Mouse (Mus musculus): ENCODE data around the gene Met. TPM values are rescaled to one million over a fixed set of nuclear protein-coding genes. Genes with fewer than 3 reads are reported as not detected.

Met gene
- polyA plus RNA-seq, 1 experiment from 2014 or later = 9.3 TPM

GRCm38 (mm10) chr6:17546825-17547224 is 83.2 kb downstream of the Met start:
- DNase-seq (ENCODE audit: low spot score) = peak; percentile 42
- Histone ChIP-seq H3K4me3 (ENCODE audit: low read depth, low read length) (no peak overlapping the region), H3K36me3 (ENCODE audit: insufficient read depth, low read length) (no peaks in the 10 kb centered on the region), H3K4me1 (ENCODE audit: insufficient read depth, low read depth, low read length) (no peaks in the 10 kb centered on the region), H3K9ac (replicated peaks; ENCODE audit: low read depth) (no peak overlapping the region), H3K27ac (ENCODE audit: low read length) (no peak overlapping the region), H3K4me2 (replicated peaks; ENCODE audit: low read depth, low read length) (no peak overlapping the region), H3K27me3 (replicated peaks; ENCODE audit: insufficient read depth, low read length) (no peaks in the 10 kb centered on the region), H3K9me3 (ENCODE audit: low read length) (no peaks in the 10 kb centered on the region)
- WGBS = 31% methylated on average over 5 of the region's 5 CpGs
- ATAC-seq = peak; percentile 65
- TF ChIP-seq CTCF (IDR thresholded peaks at IDR 0.05) (no peak), EP300 (IDR thresholded peaks at IDR 0.05) (no peak)

GRCm38 (mm10) chr6:17548786-17549185 is 85.2 kb downstream of the Met start:
- no peak for ATAC-seq
- no peak for TF ChIP-seq EP300 (IDR thresholded peaks at IDR 0.05)
- TF ChIP-seq CTCF (IDR thresholded peaks at IDR 0.05) = no peak

GRCm38 (mm10) chr6:17549645-17550044 is 86.0 kb downstream of the Met start:
- Histone ChIP-seq H3K36me3 (ENCODE audit: insufficient read depth, low read length) (no peaks in the 10 kb centered on the region), H3K27me3 (replicated peaks; ENCODE audit: insufficient read depth, low read length) (no peaks in the 10 kb centered on the region), H3K27ac (ENCODE audit: low read length) (no peak overlapping the region), H3K9ac (replicated peaks; ENCODE audit: low read depth) (no peak overlapping the region), H3K4me1 (ENCODE audit: insufficient read depth, low read depth, low read length) (no peaks in the 10 kb centered on the region), H3K9me3 (ENCODE audit: low read length) (no peaks in the 10 kb centered on the region), H3K4me2 (replicated peaks; ENCODE audit: low read depth, low read length) (no peak overlapping the region), H3K4me3 (ENCODE audit: low read depth, low read length) (no peak overlapping the region)
- ATAC-seq = no peak
- 76% methylated on average over 3 of the region's 3 CpGs for WGBS
- TF ChIP-seq CTCF (IDR thresholded peaks at IDR 0.05) (no peak), EP300 (IDR thresholded peaks at IDR 0.05) (no peak)
- DNase-seq (ENCODE audit: low spot score) = peak; percentile 6

More at GRCm38 (mm10) chr6:17548786-17549185, 85.2 kb downstream of the Met start:
- Histone ChIP-seq H3K27me3 (replicated peaks; ENCODE audit: insufficient read depth, low read length) (no peaks in the 10 kb centered on the region), H3K4me1 (ENCODE audit: insufficient read depth, low read depth, low read length) (no peaks in the 10 kb centered on the region), H3K4me2 (replicated peaks; ENCODE audit: low read depth, low read length) (no peak overlapping the region), H3K9ac (replicated peaks; ENCODE audit: low read depth) (no peak overlapping the region), H3K36me3 (ENCODE audit: insufficient read depth, low read length) (no peaks in the 10 kb centered on the region), H3K27ac (ENCODE audit: low read length) (no peak overlapping the region), H3K4me3 (ENCODE audit: low read depth, low read length) (no peak overlapping the region), H3K9me3 (ENCODE audit: low read length) (no peaks in the 10 kb centered on the region)
- DNase-seq (ENCODE audit: low spot score) = peak; percentile 41
- WGBS = 69% methylated on average over 4 of the region's 4 CpGs

GRCm38 (mm10) chr6:17554263-17554662 is 90.7 kb downstream of the Met start:
- H3K9me3 ChIP-seq (ENCODE audit: low read length) = no peaks in the 10 kb centered on the region
- no peaks in the 10 kb centered on the region for H3K4me1 ChIP-seq (ENCODE audit: insufficient read depth, low read depth, low read length)
- 82% methylated on average over 7 of the region's 7 CpGs for WGBS
- H3K27me3 ChIP-seq (replicated peaks; ENCODE audit: insufficient read depth, low read length) = no peaks in the 10 kb centered on the region
- no peak for ATAC-seq
- no peak overlapping the region for H3K27ac ChIP-seq (ENCODE audit: low read length)
- no peak for DNase-seq (ENCODE audit: low spot score)
- no peak for TF ChIP-seq EP300 (IDR thresholded peaks at IDR 0.05)
- no peak for TF ChIP-seq CTCF (IDR thresholded peaks at IDR 0.05)
- H3K4me2 ChIP-seq (replicated peaks; ENCODE audit: low read depth, low read length) = no peak overlapping the region
- H3K36me3 ChIP-seq (ENCODE audit: insufficient read depth, low read length) = no peaks in the 10 kb centered on the region
- H3K9ac ChIP-seq (replicated peaks; ENCODE audit: low read depth) = no peak overlapping the region
- no peak overlapping the region for H3K4me3 ChIP-seq (ENCODE audit: low read depth, low read length)

- ATAC-seq (no peak; the same call in 1 of the 2 replicates), DNase-seq (ENCODE audit: low spot score) (peak; percentile 53)
- TF ChIP-seq EP300 (IDR thresholded peaks at IDR 0.05) = no peak
- no peak; the same call in 1 of the 2 replicates for TF ChIP-seq CTCF (IDR thresholded peaks at IDR 0.05)
- Histone ChIP-seq H3K27ac (ENCODE audit: low read length) (no peak overlapping the region), H3K4me2 (replicated peaks; ENCODE audit: low read depth, low read length) (no peak overlapping the region), H3K9ac (replicated peaks; ENCODE audit: low read depth) (no peak overlapping the region), H3K4me1 (ENCODE audit: insufficient read depth, low read depth, low read length) (no peaks in the 10 kb centered on the region; the same call in 1 of the 2 replicates), H3K27me3 (replicated peaks; ENCODE audit: insufficient read depth, low read length) (no peaks in the 10 kb centered on the region), H3K36me3 (ENCODE audit: insufficient read depth, low read length) (no peaks in the 10 kb centered on the region), H3K9me3 (ENCODE audit: low read length) (no peaks in the 10 kb centered on the region), H3K4me3 (ENCODE audit: low read depth, low read length) (no peak overlapping the region)
- WGBS = 45% methylated on average over 3 of the region's 3 CpGs
These were observed 91.2 kb downstream of the Met start for GRCm38 (mm10) chr6:17554757-17555156.

DNA sequence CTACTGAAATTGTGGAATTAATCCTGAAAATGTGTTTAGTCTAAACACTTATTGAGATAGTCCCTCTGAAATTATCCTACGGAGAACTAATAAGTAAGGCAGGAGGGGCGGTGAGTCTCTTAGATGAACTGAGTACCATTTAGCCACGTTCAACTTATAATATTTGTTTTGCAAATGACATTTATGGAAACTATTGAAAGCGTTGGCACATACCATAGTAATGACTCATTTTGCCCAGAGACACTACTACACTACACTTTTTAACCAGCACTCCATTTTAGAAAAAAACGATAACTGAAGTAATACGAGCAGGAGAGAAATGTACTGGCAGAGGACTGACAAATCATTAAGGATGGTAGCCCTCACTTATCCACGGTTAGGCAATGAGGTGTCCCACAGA is 92.1 kb downstream of the Met start:
- Histone ChIP-seq H3K4me1 (ENCODE audit: insufficient read depth, low read depth, low read length) (no peaks in the 10 kb centered on the region; the same call in 1 of the 2 replicates), H3K9me3 (ENCODE audit: low read length) (no peaks in the 10 kb centered on the region), H3K4me2 (replicated peaks; ENCODE audit: low read depth, low read length) (no peak overlapping the region), H3K27me3 (replicated peaks; ENCODE audit: insufficient read depth, low read length) (no peaks in the 10 kb centered on the region), H3K9ac (replicated peaks; ENCODE audit: low read depth) (no peak overlapping the region), H3K36me3 (ENCODE audit: insufficient read depth, low read length) (no peaks in the 10 kb centered on the region), H3K27ac (ENCODE audit: low read length) (no peak overlapping the region), H3K4me3 (ENCODE audit: low read depth, low read length) (no peak overlapping the region)
- WGBS = 48% methylated on average over 7 of the region's 7 CpGs
- ATAC-seq (no peak), DNase-seq (ENCODE audit: low spot score) (no peak)
- TF ChIP-seq CTCF (IDR thresholded peaks at IDR 0.05) (no peak), EP300 (IDR thresholded peaks at IDR 0.05) (peak; percentile 15; the same call in 1 of the 2 replicates)

DNA sequence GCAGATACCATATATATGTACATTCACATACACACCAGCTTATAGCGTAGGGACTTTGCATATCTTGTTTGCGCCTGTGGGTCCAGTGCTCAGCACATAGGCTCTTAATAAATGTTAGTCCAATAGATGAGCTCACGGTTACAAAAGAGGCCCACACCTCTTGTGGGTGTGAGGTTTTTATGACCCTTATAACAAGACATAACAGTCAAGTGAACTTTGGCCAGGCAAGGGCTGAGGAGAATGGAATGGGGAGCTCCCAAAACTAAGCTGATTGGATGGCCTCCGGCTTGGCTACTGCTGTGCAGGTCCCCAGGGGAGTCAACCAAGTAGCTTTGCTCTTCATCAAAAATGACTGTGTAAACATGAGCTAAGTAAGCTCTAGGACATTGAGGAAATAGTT is 96.1 kb downstream of the Met start:
- H3K4me1 ChIP-seq (ENCODE audit: insufficient read depth, low read depth, low read length) = peaks cover 3% of the 10 kb centered on the region; the same call in 1 of the 2 replicates
- H3K4me3 ChIP-seq (ENCODE audit: low read depth, low read length) = no peak overlapping the region
- H3K27me3 ChIP-seq (replicated peaks; ENCODE audit: insufficient read depth, low read length) = no peaks in the 10 kb centered on the region
- no peak overlapping the region for H3K4me2 ChIP-seq (replicated peaks; ENCODE audit: low read depth, low read length)
- no peak overlapping the region for H3K9ac ChIP-seq (replicated peaks; ENCODE audit: low read depth)
- H3K9me3 ChIP-seq (ENCODE audit: low read length) = no peaks in the 10 kb centered on the region
- DNase-seq (ENCODE audit: low spot score) (peak; percentile 35), ATAC-seq (peak; percentile 46)
- no peak for TF ChIP-seq CTCF (IDR thresholded peaks at IDR 0.05)
- TF ChIP-seq EP300 (IDR thresholded peaks at IDR 0.05) = no peak
- WGBS = 63% methylated on average over 4 of the region's 4 CpGs
- no peaks in the 10 kb centered on the region for H3K36me3 ChIP-seq (ENCODE audit: insufficient read depth, low read length)
- H3K27ac ChIP-seq (ENCODE audit: low read length) = no peak overlapping the region

Data from lung, postnatal 0 days (tissue).